Comparison of ENCODE assay signal across 8 mouse cellular contexts in the genomic region with DNA sequence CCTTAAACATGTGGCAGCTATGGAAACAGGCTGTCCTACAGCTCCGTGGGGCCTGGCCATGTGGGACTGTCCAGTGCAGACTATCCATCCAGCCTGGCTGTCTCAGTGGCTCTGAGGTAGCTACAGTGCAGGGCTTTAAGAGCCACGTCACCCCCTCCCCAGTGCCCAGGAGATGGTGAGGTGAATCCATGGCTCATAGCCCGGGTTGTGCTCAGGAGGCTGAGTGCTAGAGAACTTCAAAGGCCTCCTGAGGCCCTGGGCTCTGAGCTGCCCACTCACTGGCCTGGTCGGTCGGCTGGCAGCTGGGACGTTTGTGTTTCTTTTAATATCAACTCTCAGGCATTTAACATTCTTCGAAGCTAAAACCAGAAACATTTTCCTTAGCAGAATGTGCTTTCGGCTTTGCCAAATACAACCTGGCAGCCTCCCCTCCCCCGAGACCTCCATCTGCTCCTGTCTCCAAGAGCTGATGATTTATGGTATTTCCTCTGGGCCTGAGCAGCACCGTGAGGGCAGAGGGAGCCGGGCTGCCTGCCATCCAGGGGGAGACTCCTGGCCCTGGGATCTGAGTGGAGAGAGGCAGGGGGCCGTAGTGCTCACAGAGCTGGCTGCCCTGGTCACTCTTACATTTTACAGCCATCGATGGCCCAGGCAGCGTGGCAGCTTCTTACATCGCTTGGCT. TPM values are rescaled to one million over a fixed set of nuclear protein-coding genes. Genes with fewer than 3 reads are reported as not detected.
DNase-seq lines count a peak whose midpoint lies in the region; ATAC-seq and TF ChIP-seq lines count a peak whose summit lies in the region.

No protein-coding gene starts in this region.

- H3K4me2 ChIP-seq in intestine, embryonic 14.5 days (ENCODE audit: low read length), result no peak overlapping the region
- H3K4me2 ChIP-seq in intestine, postnatal 0 days (replicated peaks; ENCODE audit: low read depth), result no peak overlapping the region
- H3K4me2 ChIP-seq in kidney, embryonic 16.5 days (replicated peaks; ENCODE audit: low read depth, low read length), result no peak overlapping the region
- peak overlapping the region; percentile 5 for H3K4me2 ChIP-seq in limb, embryonic 13.5 days (replicated peaks)

- peak overlapping the region; percentile 25; the same call in 1 of the 2 replicates for H3K9ac ChIP-seq in intestine, embryonic 14.5 days (ENCODE audit: low read length)
- no peak overlapping the region for H3K9ac ChIP-seq in intestine, postnatal 0 days (ENCODE audit: low read depth, low read length)
- 0 out of 2 replicates have a peak overlapping the region, but pooled peaks have one; percentile 28 for H3K9ac ChIP-seq in kidney, embryonic 16.5 days (replicated peaks; ENCODE audit: low read length)
- peak overlapping the region; percentile 32 for H3K9ac ChIP-seq in limb, embryonic 13.5 days

- peak overlapping the region; percentile 66 for H3K27ac ChIP-seq in intestine, embryonic 14.5 days (ENCODE audit: low read depth)
- no peak overlapping the region for H3K27ac ChIP-seq in intestine, postnatal 0 days (ENCODE audit: low read depth, low read length)
- H3K27ac ChIP-seq in heart, embryonic 10.5 days, result peak overlapping the region; percentile 68
- H3K27ac ChIP-seq in kidney, embryonic 16.5 days (ENCODE audit: low read length), result peak overlapping the region; percentile 73
- H3K27ac ChIP-seq in limb, embryonic 13.5 days, result peak overlapping the region; percentile 83
- no peak overlapping the region for H3K27ac ChIP-seq in thymus, adult 2 months (ENCODE audit: control insufficient read depth, insufficient read depth, low read length)

- no peaks in the 10 kb centered on the region for H3K27me3 ChIP-seq in intestine, embryonic 14.5 days (replicated peaks; ENCODE audit: control insufficient read depth, insufficient read depth, low read length)
- H3K27me3 ChIP-seq in intestine, postnatal 0 days (replicated peaks; ENCODE audit: control insufficient read depth, insufficient read depth, low read length), result no peaks in the 10 kb centered on the region
- no peaks in the 10 kb centered on the region for H3K27me3 ChIP-seq in heart, embryonic 10.5 days (ENCODE audit: insufficient read depth, poor library complexity, severe bottlenecking)
- no peaks in the 10 kb centered on the region for H3K27me3 ChIP-seq in kidney, embryonic 16.5 days (ENCODE audit: insufficient read depth, low read length)
- H3K27me3 ChIP-seq in limb, embryonic 13.5 days, result no peaks in the 10 kb centered on the region
- H3K27me3 ChIP-seq in thymus, adult 2 months (ENCODE audit: control insufficient read depth, insufficient read depth, low read length), result no peaks in the 10 kb centered on the region

- H3K36me3 ChIP-seq in intestine, embryonic 14.5 days (ENCODE audit: control insufficient read depth, insufficient read depth, low read length), result peaks cover 45% of the 10 kb centered on the region
- peaks cover 61% of the 10 kb centered on the region for H3K36me3 ChIP-seq in intestine, postnatal 0 days (ENCODE audit: control insufficient read depth, insufficient read depth)
- peaks cover 59% of the 10 kb centered on the region for H3K36me3 ChIP-seq in heart, embryonic 10.5 days
- peaks cover 35% of the 10 kb centered on the region for H3K36me3 ChIP-seq in kidney, embryonic 16.5 days (ENCODE audit: insufficient read depth, low read length)
- H3K36me3 ChIP-seq in limb, embryonic 13.5 days, result peaks cover 38% of the 10 kb centered on the region
- peaks cover 25% of the 10 kb centered on the region for H3K36me3 ChIP-seq in thymus, adult 2 months (ENCODE audit: control insufficient read depth, insufficient read depth, low read length)

- H3K4me1 ChIP-seq in intestine, embryonic 14.5 days (replicated peaks; ENCODE audit: control insufficient read depth, insufficient read depth, low read length), result peaks cover 24% of the 10 kb centered on the region
- H3K4me1 ChIP-seq in intestine, postnatal 0 days (replicated peaks; ENCODE audit: control insufficient read depth, insufficient read depth, low read length), result peaks cover 5% of the 10 kb centered on the region; the same call in 1 of the 2 replicates
- H3K4me1 ChIP-seq in heart, embryonic 10.5 days, result peaks cover 50% of the 10 kb centered on the region
- peaks cover 25% of the 10 kb centered on the region for H3K4me1 ChIP-seq in kidney, embryonic 16.5 days (ENCODE audit: insufficient read depth, low read length)
- peaks cover 63% of the 10 kb centered on the region for H3K4me1 ChIP-seq in limb, embryonic 13.5 days
- no peaks in the 10 kb centered on the region for H3K4me1 ChIP-seq in thymus, adult 2 months (replicated peaks; ENCODE audit: control insufficient read depth, insufficient read depth, low read length)

- no peak for DNase-seq in intestine, embryonic 14.5 days (ENCODE audit: low spot score)
- peak; percentile 85 for DNase-seq in fibroblast of lung, adult 2 months (ENCODE audit: low read depth)
- DNase-seq in heart, embryonic 10.5 days (ENCODE audit: low spot score), result no peak
- peak; percentile 86 to 90 for DNase-seq in right cerebral cortex, postnatal 10 days (ENCODE audit: low spot score in 2 of 2)
- no peak for DNase-seq in thymus, adult 2 months

- no peaks in the 10 kb centered on the region for H3K9me3 ChIP-seq in intestine, embryonic 14.5 days (ENCODE audit: control insufficient read depth, low read length)
- no peaks in the 10 kb centered on the region for H3K9me3 ChIP-seq in intestine, postnatal 0 days (ENCODE audit: control insufficient read depth)
- no peaks in the 10 kb centered on the region for H3K9me3 ChIP-seq in heart, embryonic 10.5 days
- no peaks in the 10 kb centered on the region for H3K9me3 ChIP-seq in kidney, embryonic 16.5 days (ENCODE audit: low read length)
- H3K9me3 ChIP-seq in limb, embryonic 13.5 days, result no peaks in the 10 kb centered on the region

- H3K4me3 ChIP-seq in intestine, embryonic 14.5 days (ENCODE audit: low read depth, low read length), result no peak overlapping the region
- H3K4me3 ChIP-seq in intestine, postnatal 0 days (ENCODE audit: low read depth, low read length), result no peak overlapping the region
- no peak overlapping the region for H3K4me3 ChIP-seq in heart, embryonic 10.5 days
- no peak overlapping the region for H3K4me3 ChIP-seq in kidney, embryonic 16.5 days (ENCODE audit: low read length)
- no peak overlapping the region for H3K4me3 ChIP-seq in limb, embryonic 13.5 days
- H3K4me3 ChIP-seq in thymus, adult 2 months (ENCODE audit: control insufficient read depth, insufficient read depth, low read length), result no peak overlapping the region

- no peak for ATAC-seq in intestine, embryonic 14.5 days (replicated peaks; ENCODE audit: low FRiP score, low TSS enrichment, low read depth)
- ATAC-seq in intestine, postnatal 0 days, result no peak
- ATAC-seq in kidney, embryonic 16.5 days (ENCODE audit: low FRiP score, low TSS enrichment), result peak; percentile 55
- peak; percentile 69 for ATAC-seq in limb, embryonic 13.5 days (ENCODE audit: low FRiP score, low read depth)

- TF ChIP-seq CTCF in intestine, postnatal 0 days (IDR thresholded peaks at IDR 0.05; ENCODE audit: low read depth), result no peak
- TF ChIP-seq CTCF in thymus, adult 2 months (IDR thresholded peaks at IDR 0.05; ENCODE audit: borderline replicate concordance, control insufficient read depth, extremely low read depth, insufficient read depth, low read length, poor library complexity), result no peak

- WGBS in intestine, embryonic 14.5 days, result 17% methylated on average over 15 of the region's 15 CpGs
- WGBS in intestine, postnatal 0 days, result 42% methylated on average over 15 of the region's 15 CpGs
- 52% methylated on average over 15 of the region's 15 CpGs for WGBS in heart, embryonic 10.5 days
- WGBS in kidney, embryonic 16.5 days, result 15% methylated on average over 15 of the region's 15 CpGs
- 9% methylated on average over 15 of the region's 15 CpGs for WGBS in limb, embryonic 13.5 days
- WGBS in thymus, adult 2 months, result 93% methylated on average over 15 of the region's 15 CpGs

- TF ChIP-seq POLR2A in thymus, adult 2 months (IDR thresholded peaks at IDR 0.05; ENCODE audit: control insufficient read depth, extremely low read depth, insufficient read depth, low read length, poor library complexity), result no peak

RNA-seq across cellular contexts. Expression of a gene that starts 42.9 kb away (rescaled TPM):
- polyA plus RNA-seq in intestine, embryonic 14.5 days (2014; fragmentation: Nextera tagmentation; extraction: Ambion mirVana), result 117 and 119 TPM in 2 replicates
- polyA plus RNA-seq in intestine, postnatal 0 days (2015; fragmentation: Nextera tagmentation; extraction: Ambion mirVana), result 95.2 and 96.0 TPM in 2 replicates
- polyA plus RNA-seq in heart, embryonic 10.5 days (2016; fragmentation: Nextera tagmentation; extraction: Ambion mirVana), result 120 and 129 TPM in 2 replicates
- 106 and 112 TPM in 2 replicates for polyA plus RNA-seq in kidney, embryonic 16.5 days (2015; fragmentation: Nextera tagmentation; extraction: Ambion mirVana)
- 125 and 126 TPM in 2 replicates for polyA plus RNA-seq in limb, embryonic 13.5 days (2015; fragmentation: Nextera tagmentation; extraction: Ambion mirVana)
- 18.0 and 20.4 TPM in 2 replicates for polyA plus RNA-seq in thymus, adult 2 months (2012; rRNA removed)

RNA-seq across cellular contexts. Expression of a gene that starts 50.7 kb away (rescaled TPM):
- 45.8 and 51.4 TPM in 2 replicates for polyA plus RNA-seq in intestine, embryonic 14.5 days (2014; fragmentation: Nextera tagmentation; extraction: Ambion mirVana)
- polyA plus RNA-seq in intestine, postnatal 0 days (2015; fragmentation: Nextera tagmentation; extraction: Ambion mirVana), result 14.9 and 15.9 TPM in 2 replicates
- 27.9 and 34.5 TPM in 2 replicates for polyA plus RNA-seq in heart, embryonic 10.5 days (2016; fragmentation: Nextera tagmentation; extraction: Ambion mirVana)
- 26.9 and 29.5 TPM in 2 replicates for polyA plus RNA-seq in kidney, embryonic 16.5 days (2015; fragmentation: Nextera tagmentation; extraction: Ambion mirVana)
- polyA plus RNA-seq in limb, embryonic 13.5 days (2015; fragmentation: Nextera tagmentation; extraction: Ambion mirVana), result 55.4 and 57.6 TPM in 2 replicates
- 24.7 and 25.3 TPM in 2 replicates for polyA plus RNA-seq in thymus, adult 2 months (2012; rRNA removed)

Comparison
In these comparisons a context has a peak if more than half of its experiments do, and no peak if none do; other contexts are left out.
1. H3K27ac ChIP-seq: peak in intestine, embryonic 14.5 days (single experiment), heart, embryonic 10.5 days (single experiment), kidney, embryonic 16.5 days (single experiment) and limb, embryonic 13.5 days (single experiment); none in intestine, postnatal 0 days (single experiment) and thymus, adult 2 months (single experiment).
2. ATAC-seq: peak in kidney, embryonic 16.5 days (single experiment) and limb, embryonic 13.5 days (single experiment); none in intestine, embryonic 14.5 days (single experiment) and intestine, postnatal 0 days (single experiment).
3. DNase-seq: peak in fibroblast of lung, adult 2 months (single experiment) and right cerebral cortex, postnatal 10 days (2 of 2); none in intestine, embryonic 14.5 days (single experiment), heart, embryonic 10.5 days (single experiment) and thymus, adult 2 months (single experiment).